Mouse (Mus musculus): Measurements from ENCODE around the gene Efcab9.

The Efcab9 gene

GRCm38 (mm10) chr11:32531871-32532764 is at the start of gene Efcab9:
TSS of gene Efcab9 (minus strand) at chr11:32532081.
- DNase-seq (ENCODE audit: low spot score in 2 of 2) = no peak

- DNase-seq (ENCODE audit: low spot score in 2 of 2) = no peak
Observed at GRCm38 (mm10) chr11:32581031-32581430, 49.1 kb upstream of the Efcab9 start.

- DNase-seq (ENCODE audit: low spot score in 2 of 2) = peak; percentile 50 to 61
Observed at GRCm38 (mm10) chr11:32580305-32580947, 48.5 kb upstream of the Efcab9 start.

- no peak for DNase-seq (ENCODE audit: low spot score in 2 of 2)
Observed at GRCm38 (mm10) chr11:32576760-32577050, 44.8 kb upstream of the Efcab9 start.

- DNase-seq (ENCODE audit: low spot score in 2 of 2) = no peak
Observed at GRCm38 (mm10) chr11:32575964-32576759, 44.3 kb upstream of the Efcab9 start.

- DNase-seq (ENCODE audit: low spot score in 2 of 2) = no peak
Observed at GRCm38 (mm10) chr11:32573669-32574068, 41.8 kb upstream of the Efcab9 start.

GRCm38 (mm10) chr11:32571103-32571502 is 39.2 kb upstream of the Efcab9 start:
- DNase-seq (ENCODE audit: low spot score in 2 of 2) = peak in 1 of 2 experiments; percentile 63

- no peak for DNase-seq (ENCODE audit: low spot score in 2 of 2)
Observed at GRCm38 (mm10) chr11:32568637-32569293, 36.9 kb upstream of the Efcab9 start.

GRCm38 (mm10) chr11:32568060-32568459 is 36.2 kb upstream of the Efcab9 start:
- no peak for DNase-seq (ENCODE audit: low spot score in 2 of 2)

- DNase-seq (ENCODE audit: low spot score in 2 of 2) = no peak
Observed at GRCm38 (mm10) chr11:32567000-32567855, 35.3 kb upstream of the Efcab9 start.

- DNase-seq (ENCODE audit: low spot score in 2 of 2) = no peak
Observed at GRCm38 (mm10) chr11:32566184-32566583, 34.3 kb upstream of the Efcab9 start.

GRCm38 (mm10) chr11:32565088-32565487 is 33.2 kb upstream of the Efcab9 start:
- DNase-seq (ENCODE audit: low spot score in 2 of 2) = peak; percentile 49 to 77

- no peak for DNase-seq (ENCODE audit: low spot score in 2 of 2)
Observed at GRCm38 (mm10) chr11:32564629-32565028, 32.7 kb upstream of the Efcab9 start.

GRCm38 (mm10) chr11:32563660-32564059 is 31.8 kb upstream of the Efcab9 start:
- DNase-seq (ENCODE audit: low spot score in 2 of 2) = peak in 1 of 2 experiments; percentile 34

GRCm38 (mm10) chr11:32562706-32563105 is 30.8 kb upstream of the Efcab9 start:
- DNase-seq (ENCODE audit: low spot score in 2 of 2) = peak in 1 of 2 experiments; percentile 39

- DNase-seq (ENCODE audit: low spot score in 2 of 2) = peak; percentile 61 to 80
Observed at GRCm38 (mm10) chr11:32561465-32562355, 29.8 kb upstream of the Efcab9 start.

- no peak for DNase-seq (ENCODE audit: low spot score in 2 of 2)
Observed at GRCm38 (mm10) chr11:32560015-32560770, 28.3 kb upstream of the Efcab9 start.

- DNase-seq (ENCODE audit: low spot score in 2 of 2) = peak; percentile 50 to 64
Observed at GRCm38 (mm10) chr11:32558677-32559076, 26.8 kb upstream of the Efcab9 start.

GRCm38 (mm10) chr11:32558026-32558425 is 26.1 kb upstream of the Efcab9 start:
- peak; percentile 54 to 68 for DNase-seq (ENCODE audit: low spot score in 2 of 2)
